31 mouse cellular contexts compared by ENCODE assay signal in the genomic region with DNA sequence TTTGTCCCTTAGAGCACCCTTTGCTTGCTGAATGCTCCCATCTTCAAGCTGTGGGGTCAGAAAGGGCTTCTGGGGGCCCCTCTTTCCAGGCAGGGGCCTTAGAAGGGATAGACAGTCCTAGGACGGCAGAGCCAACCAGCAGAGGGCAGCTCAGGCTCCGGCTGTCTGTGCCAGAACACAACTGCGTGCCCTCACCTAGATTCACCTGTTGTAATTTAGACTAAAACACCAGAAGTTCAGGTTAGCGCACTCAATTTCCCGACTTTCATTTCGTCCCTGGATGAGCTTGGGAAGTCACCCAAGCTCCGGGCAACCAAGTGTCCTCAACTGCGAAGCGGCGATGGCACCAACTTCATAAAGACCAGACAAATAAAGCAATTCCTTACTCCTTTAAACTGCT. TPM values are rescaled to one million over a fixed set of nuclear protein-coding genes. Genes with fewer than 3 reads are reported as not detected.
DNase-seq lines count a peak whose midpoint lies in the region; ATAC-seq and TF ChIP-seq lines count a peak whose summit lies in the region.
"Had no signal": no experiment of that assay in that cellular context is flagged by ENCODE, and none has a peak within 500 bp of the region (broad histone marks: within the 10 kb centered on the region; RNA-seq: fewer than 3 reads in every experiment).

No protein-coding gene starts in this region.

- H3K9ac ChIP-seq in heart, embryonic 12.5 days = no peak overlapping the region
- H3K9ac ChIP-seq in stomach, postnatal 0 days (ENCODE audit: low read length) = no peak overlapping the region
- H3K9ac ChIP-seq: embryonic facial prominence, embryonic 15.5 days; forebrain, embryonic 15.5 days; limb, embryonic 13.5 days; liver, embryonic 15.5 days; midbrain, embryonic 15.5 days; neural tube, embryonic 13.5 days had no signal

- no peaks in the 10 kb centered on the region for H3K9me3 ChIP-seq in heart, embryonic 12.5 days (replicated peaks)
- H3K9me3 ChIP-seq in megakaryocyte, embryonic 14.5 days = no peaks in the 10 kb centered on the region
- no peaks in the 10 kb centered on the region for H3K9me3 ChIP-seq in stomach, postnatal 0 days (ENCODE audit: control insufficient read depth, low read length)
- H3K9me3 ChIP-seq: embryonic facial prominence, embryonic 15.5 days; forebrain, embryonic 15.5 days; G1E; heart, embryonic 10.5 days; limb, embryonic 13.5 days; liver, embryonic 15.5 days; midbrain, embryonic 15.5 days; neural tube, embryonic 13.5 days had no signal

- TF ChIP-seq CTCF in layer of hippocampus, adult 2 months (conservative IDR thresholded peaks at IDR 0.05) = peak; percentile 34
- TF ChIP-seq CTCF in stomach, postnatal 0 days (IDR thresholded peaks at IDR 0.05; ENCODE audit: low read depth) = peak; percentile 43

- no peaks in the 10 kb centered on the region for H3K36me3 ChIP-seq in heart, embryonic 12.5 days
- H3K36me3 ChIP-seq in megakaryocyte, embryonic 14.5 days (replicated peaks; ENCODE audit: low read length) = no peaks in the 10 kb centered on the region
- H3K36me3 ChIP-seq in stomach, postnatal 0 days (ENCODE audit: control insufficient read depth, insufficient read depth, low read length) = no peaks in the 10 kb centered on the region
- H3K36me3 ChIP-seq: embryonic facial prominence, embryonic 15.5 days; forebrain, embryonic 15.5 days; G1E; heart, embryonic 10.5 days; limb, embryonic 13.5 days; liver, embryonic 15.5 days; midbrain, embryonic 15.5 days; neural tube, embryonic 13.5 days had no signal

- H3K27ac ChIP-seq in heart, embryonic 12.5 days (ENCODE audit: poor library complexity, severe bottlenecking) = no peak overlapping the region
- H3K27ac ChIP-seq in layer of hippocampus, adult 2 months = no peak overlapping the region
- no peak overlapping the region for H3K27ac ChIP-seq in stomach, postnatal 0 days (replicated peaks)
- H3K27ac ChIP-seq: embryonic facial prominence, embryonic 15.5 days; forebrain, embryonic 15.5 days; heart, embryonic 10.5 days; limb, embryonic 13.5 days; liver, embryonic 15.5 days; midbrain, embryonic 15.5 days; neural tube, embryonic 13.5 days had no signal

- 56% methylated on average over 10 of the region's 10 CpGs for WGBS in heart, embryonic 12.5 days
- 52% methylated on average over 10 of the region's 10 CpGs for WGBS in stomach, postnatal 0 days

- no peak for DNase-seq in heart, postnatal 14 days
- no peak for DNase-seq in layer of hippocampus, adult 2 months (ENCODE audit: low spot score in 2 of 2)
- no peak for DNase-seq in layer of hippocampus, adult 11-12 months (ENCODE audit: low spot score)
- DNase-seq in stomach, postnatal 0 days (ENCODE audit: low spot score) = no peak
- DNase-seq: adrenal gland, adult 2 months; cerebellum, adult 11 months; cerebellum, adult 9-11 months; kidney, adult 11 months; kidney, postnatal 14 days; layer of hippocampus, postnatal 36 days; thymus, postnatal 14 days had no signal

- H3K4me2 ChIP-seq in heart, embryonic 12.5 days = peak overlapping the region; percentile 8; the same call in 1 of the 2 replicates
- no peak overlapping the region for H3K4me2 ChIP-seq in stomach, postnatal 0 days (replicated peaks; ENCODE audit: low read depth)
- H3K4me2 ChIP-seq: embryonic facial prominence, embryonic 15.5 days; forebrain, embryonic 15.5 days; limb, embryonic 13.5 days; liver, embryonic 15.5 days; midbrain, embryonic 15.5 days; neural tube, embryonic 13.5 days had no signal

- ATAC-seq in heart, embryonic 12.5 days (ENCODE audit: insufficient number of reproducible peaks, low FRiP score) = no peak
- no peak for ATAC-seq in megakaryocyte, adult 5-6 weeks (ENCODE audit: poor library complexity, severe bottlenecking)
- no peak for ATAC-seq in stomach, postnatal 0 days (ENCODE audit: low FRiP score, low TSS enrichment)
- ATAC-seq: forebrain, embryonic 15.5 days; hindbrain, embryonic 16.5 days; midbrain, embryonic 15.5 days had no signal

- no peaks in the 10 kb centered on the region for H3K4me1 ChIP-seq in heart, embryonic 12.5 days (replicated peaks)
- H3K4me1 ChIP-seq in megakaryocyte, embryonic 14.5 days = peaks cover 6% of the 10 kb centered on the region; the same call in 1 of the 2 replicates
- H3K4me1 ChIP-seq in stomach, postnatal 0 days (replicated peaks; ENCODE audit: control insufficient read depth, insufficient read depth) = no peaks in the 10 kb centered on the region
- H3K4me1 ChIP-seq: embryonic facial prominence, embryonic 15.5 days; forebrain, embryonic 15.5 days; heart, embryonic 10.5 days; limb, embryonic 13.5 days; liver, embryonic 15.5 days; midbrain, embryonic 15.5 days; neural tube, embryonic 13.5 days had no signal

- TF ChIP-seq EP300 in stomach, postnatal 0 days (optimal IDR thresholded peaks at IDR 0.05) = no peak

- H3K4me3 ChIP-seq in heart, embryonic 12.5 days = no peak overlapping the region
- no peak overlapping the region for H3K4me3 ChIP-seq in layer of hippocampus, adult 2 months
- peak overlapping the region; percentile 42 for H3K4me3 ChIP-seq in megakaryocyte, embryonic 14.5 days (replicated peaks)
- no peak overlapping the region for H3K4me3 ChIP-seq in stomach, postnatal 0 days (ENCODE audit: low read depth, low read length)
- H3K4me3 ChIP-seq: embryonic facial prominence, embryonic 15.5 days; forebrain, embryonic 15.5 days; heart, embryonic 10.5 days; limb, embryonic 13.5 days; liver, embryonic 15.5 days; midbrain, embryonic 15.5 days; myocyte; neural tube, embryonic 13.5 days had no signal

- H3K27me3 ChIP-seq in heart, embryonic 12.5 days (replicated peaks) = peaks cover 32% of the 10 kb centered on the region
- H3K27me3 ChIP-seq in megakaryocyte, embryonic 14.5 days (replicated peaks) = peaks cover 21% of the 10 kb centered on the region
- H3K27me3 ChIP-seq in stomach, postnatal 0 days (ENCODE audit: control insufficient read depth, insufficient read depth, low read length) = no peaks in the 10 kb centered on the region

- intact Hi-C loops in heart, postnatal 14 days (cut with DNase I) = no loop called here

RNA-seq across cellular contexts. Expression of a gene that starts 6.8 kb away (rescaled TPM):
- 0.40 and 0.41 TPM in 2 replicates for polyA plus RNA-seq in heart, embryonic 12.5 days (2016; fragmentation: Nextera tagmentation; extraction: Ambion mirVana)
- under 1 TPM; 0.29 to 0.31 TPM for total RNA-seq in heart, postnatal 14 days (2021)
- total RNA-seq in layer of hippocampus, adult 2 months (2021) = under 1 TPM in 1 of 2 experiments, not detected in 1; 0.23 TPM
- not detected in 2 replicates for polyA plus RNA-seq in megakaryocyte, embryonic 14.5 days (2012; ENCODE audit: insufficient read depth, low replicate concordance)
- total RNA-seq in megakaryocyte, adult 5-6 weeks (2015) = not detected in 2 replicates
- not detected in 2 replicates for total RNA-seq in megakaryocyte, adult 5-6 weeks (2017)
- polyA plus RNA-seq in stomach, postnatal 0 days (2015; fragmentation: Nextera tagmentation; extraction: Ambion mirVana) = 3.2 and 4.1 TPM in 2 replicates
- total RNA-seq: common myeloid progenitor, adult 5-6 weeks; gastrocnemius, adult 8-10 months; hematopoietic stem cell, adult 5-6 weeks; layer of hippocampus, postnatal 36 days; left cerebral cortex, postnatal 25 days; megakaryocyte-erythroid progenitor cell, adult 5-6 weeks had no signal
- polyA plus RNA-seq: adrenal gland, adult 2 months; G1E had no signal

RNA-seq across cellular contexts. Expression of a gene that starts 21.4 kb away (rescaled TPM):
- polyA plus RNA-seq in heart, embryonic 12.5 days (2016; fragmentation: Nextera tagmentation; extraction: Ambion mirVana) = 0.08 TPM in 1 of 2 replicates, not detected in the other
- 1 to 10 TPM; 1.3 to 1.6 TPM for total RNA-seq in heart, postnatal 14 days (2021)
- not detected for total RNA-seq in layer of hippocampus, adult 2 months (2021)
- polyA plus RNA-seq in megakaryocyte, embryonic 14.5 days (2012; ENCODE audit: insufficient read depth, low replicate concordance) = not detected in 2 replicates
- not detected in 2 replicates for total RNA-seq in megakaryocyte, adult 5-6 weeks (2015)
- total RNA-seq in megakaryocyte, adult 5-6 weeks (2017) = not detected in 2 replicates
- polyA plus RNA-seq in stomach, postnatal 0 days (2015; fragmentation: Nextera tagmentation; extraction: Ambion mirVana) = 0.12 and 0.18 TPM in 2 replicates
- total RNA-seq: common myeloid progenitor, adult 5-6 weeks; hematopoietic stem cell, adult 5-6 weeks; layer of hippocampus, adult 8-10 months; left cerebral cortex, postnatal 25 days; megakaryocyte-erythroid progenitor cell, adult 5-6 weeks had no signal
- polyA plus RNA-seq: forebrain, embryonic 15.5 days; G1E; heart, embryonic 10.5 days; hindbrain, embryonic 16.5 days; limb, embryonic 13.5 days; midbrain, embryonic 15.5 days; myocyte; neural tube, embryonic 13.5 days; stomach, embryonic 16.5 days had no signal
